Mouse (Mus musculus) liver, embryonic 18 days (tissue): ENCODE results near the gene Has3. TPM values are rescaled to one million over a fixed set of nuclear protein-coding genes. Genes with fewer than 3 reads are reported as not detected.

ENCODE experiments used
- polyA plus RNA-seq: library from polyadenylated mRNA; depleted of rRNA; stranded (reverse); fragments of >200 nt; gene quantifications from 2 replicates; pipeline ENCODE4 v1.2.3, GENCODE M21; 2012; rRNA removed

Gene Has3
- polyA plus RNA-seq = 0.10 and 0.12 TPM in 2 replicates

DNA sequence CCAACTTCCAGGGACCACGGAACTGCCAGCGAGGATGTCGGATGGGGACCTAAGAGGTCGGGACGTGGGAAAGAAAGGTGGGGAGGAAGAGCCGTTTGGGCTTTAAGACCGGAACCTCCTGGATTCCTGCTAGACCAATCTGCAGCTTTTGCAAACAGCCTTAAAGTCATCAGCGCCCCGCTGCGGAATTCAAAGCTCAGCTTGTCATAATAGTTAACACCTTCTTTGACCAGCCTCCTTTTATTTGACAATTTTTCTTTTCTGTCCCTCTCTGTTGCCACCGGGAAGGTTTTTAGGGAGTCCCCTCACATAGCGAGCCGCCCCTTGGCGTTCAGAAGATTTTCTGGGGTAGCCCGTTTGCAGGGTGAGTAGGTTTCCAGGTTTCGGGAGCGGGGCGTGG is at the start of gene Has3:
TSS of gene Has3 (plus strand) at position 192 of the 400 bp plus-strand sequence.

GRCm38 (mm10) chr8:106893481-106894156 is 23.6 kb downstream of the Has3 start, which contains the start of gene Utp4:
Gene Utp4, plus strand, starts transcription at chr8:106893636.

Other genes starting within 250 kb of the Has3 start
- gene Tango6, start 187.2 kb upstream of the Has3 start, polyA plus RNA-seq = 1.5 and 1.9 TPM in 2 replicates
- 17.6 and 19.6 TPM in 2 replicates for gene Utp4, start 23.4 kb downstream of the Has3 start, polyA plus RNA-seq
- gene Sntb2, start 65.5 kb downstream of the Has3 start, polyA plus RNA-seq = 1.1 and 1.2 TPM in 2 replicates
- 12.3 and 12.4 TPM in 2 replicates for gene Vps4a, start 161.0 kb downstream of the Has3 start, polyA plus RNA-seq
- gene Pdf, start 178.4 kb downstream of the Has3 start, polyA plus RNA-seq = 10.5 and 11.7 TPM in 2 replicates
- gene Cog8, start 186.4 kb downstream of the Has3 start, polyA plus RNA-seq = 17.1 and 17.2 TPM in 2 replicates
- 20.0 and 23.8 TPM in 2 replicates for gene Nip7, start 186.6 kb downstream of the Has3 start, polyA plus RNA-seq
- gene Tmed6, start 195.4 kb downstream of the Has3 start, polyA plus RNA-seq = 1.3 and 1.4 TPM in 2 replicates
- 7.0 and 7.8 TPM in 2 replicates for gene Terf2, start 226.3 kb downstream of the Has3 start, polyA plus RNA-seq